Mouse (Mus musculus): ENCODE measurements around the gene Dpf3.

Gene Dpf3

GRCm38 (mm10) chr12:83338345-83338744 is 149.2 kb downstream of the Dpf3 start:
- DNase-seq (ENCODE audit: low read depth, low spot score): no peak

- DNase-seq (ENCODE audit: low read depth, low spot score): no peak
Observed at GRCm38 (mm10) chr12:83337776-83338149, 149.8 kb downstream of the Dpf3 start.

GRCm38 (mm10) chr12:83337077-83337775 is 150.3 kb downstream of the Dpf3 start:
- DNase-seq (ENCODE audit: low read depth, low spot score): no peak

- DNase-seq (ENCODE audit: low read depth, low spot score): no peak
Observed at GRCm38 (mm10) chr12:83330056-83330455, 157.5 kb downstream of the Dpf3 start.

GRCm38 (mm10) chr12:83328899-83329298 is 158.6 kb downstream of the Dpf3 start:
- DNase-seq (ENCODE audit: low read depth, low spot score): no peak

GRCm38 (mm10) chr12:83328491-83328890 is 159.0 kb downstream of the Dpf3 start:
- DNase-seq (ENCODE audit: low read depth, low spot score): no peak

- no peak for DNase-seq (ENCODE audit: low read depth, low spot score)
Observed at GRCm38 (mm10) chr12:83327451-83327850, 160.1 kb downstream of the Dpf3 start.

GRCm38 (mm10) chr12:83320725-83321124 is 166.8 kb downstream of the Dpf3 start:
- DNase-seq (ENCODE audit: low read depth, low spot score): no peak

GRCm38 (mm10) chr12:83317646-83318443 is 169.7 kb downstream of the Dpf3 start:
- DNase-seq (ENCODE audit: low read depth, low spot score): no peak

- DNase-seq (ENCODE audit: low read depth, low spot score): no peak
Observed at GRCm38 (mm10) chr12:83314666-83315065, 172.8 kb downstream of the Dpf3 start.

- DNase-seq (ENCODE audit: low read depth, low spot score): no peak
Observed at GRCm38 (mm10) chr12:83312818-83313217, 174.7 kb downstream of the Dpf3 start.

GRCm38 (mm10) chr12:83310567-83310966 is 176.9 kb downstream of the Dpf3 start:
- DNase-seq (ENCODE audit: low read depth, low spot score): no peak

- DNase-seq (ENCODE audit: low read depth, low spot score): no peak
Observed at GRCm38 (mm10) chr12:83309031-83309804, 178.3 kb downstream of the Dpf3 start.

GRCm38 (mm10) chr12:83308627-83309026 is 178.9 kb downstream of the Dpf3 start:
- no peak for DNase-seq (ENCODE audit: low read depth, low spot score)

GRCm38 (mm10) chr12:83303221-83303620 is 184.3 kb downstream of the Dpf3 start:
- DNase-seq (ENCODE audit: low read depth, low spot score): no peak

GRCm38 (mm10) chr12:83302320-83303153 is 185.0 kb downstream of the Dpf3 start:
- DNase-seq (ENCODE audit: low read depth, low spot score): no peak

- DNase-seq (ENCODE audit: low read depth, low spot score): no peak
Observed at GRCm38 (mm10) chr12:83301616-83302319, 185.7 kb downstream of the Dpf3 start.

GRCm38 (mm10) chr12:83298358-83298757 is 189.2 kb downstream of the Dpf3 start:
- DNase-seq (ENCODE audit: low read depth, low spot score): no peak

GRCm38 (mm10) chr12:83295031-83295430 is 192.5 kb downstream of the Dpf3 start:
- no peak for DNase-seq (ENCODE audit: low read depth, low spot score)

GRCm38 (mm10) chr12:83291915-83292314 is 195.6 kb downstream of the Dpf3 start:
- no peak for DNase-seq (ENCODE audit: low read depth, low spot score)

Measured in embryo, embryonic 11.5 days (tissue).